Mouse (Mus musculus) forebrain, postnatal 0 days (tissue): ENCODE data around the gene Hoxa10. TPM values are rescaled to one million over a fixed set of nuclear protein-coding genes. Genes with fewer than 3 reads are reported as not detected.

Experiments used
- ATAC-seq: fragments of 200-750 bp; cut with Nextera tagmentation; 2 replicates; pipeline ENCODE4 v1.8.0; 2017; ENCODE audit warnings: mild to moderate bottlenecking, moderate library complexity
- DNase-seq: peaks from one replicate; pipeline ENCODE4 v3.0.0-alpha.2; 2015
- H3K27ac ChIP-seq: fragments of 300-500 bp; sonication (generic); 2 replicates; pipeline ENCODE4 v1.5.1; 2014; ENCODE audit warnings: low read depth, mild to moderate bottlenecking, antibody characterized with exemption, low read length, moderate library complexity, mixed read lengths
- H3K27me3 ChIP-seq: fragments of 300-500 bp; sonication (generic); 2 replicates; pipeline ENCODE4 v1.6.1; 2014; ENCODE audit warnings: mild to moderate bottlenecking, low read length, mixed read lengths; ENCODE audit not compliant: insufficient read depth
- H3K36me3 ChIP-seq: fragments of 300-500 bp; sonication (generic); 2 replicates; pipeline ENCODE4 v1.6.1; 2014; ENCODE audit warnings: mild to moderate bottlenecking, moderate library complexity; ENCODE audit not compliant: insufficient read depth
- H3K4me1 ChIP-seq: fragments of 300-500 bp; sonication (generic); 2 replicates; pipeline ENCODE4 v1.6.1; 2014; ENCODE audit warnings: antibody characterized with exemption; ENCODE audit not compliant: insufficient read depth
- H3K4me2 ChIP-seq: fragments of 300-500 bp; sonication (generic); 2 replicates; pipeline ENCODE4 v1.6.1; 2014; ENCODE audit warnings: low read depth, mild to moderate bottlenecking, moderate library complexity
- H3K4me3 ChIP-seq: fragments of 300-500 bp; sonication (generic); 2 replicates; pipeline ENCODE4 v1.5.1; 2014; ENCODE audit warnings: low read depth, low read length, mixed read lengths
- H3K9ac ChIP-seq: fragments of 300-500 bp; sonication (generic); 2 replicates; pipeline ENCODE4 v1.6.1; 2014; ENCODE audit warnings: mild to moderate bottlenecking
- H3K9me3 ChIP-seq: fragments of 300-500 bp; sonication (generic); 2 replicates; pipeline ENCODE4 v1.6.1; 2016; ENCODE audit warnings: low read length
- CTCF ChIP-seq: sonication (generic); IDR thresholded peaks from 2 replicates; pipeline ENCODE4 v1.5.1; 2016; ENCODE audit warnings: antibody characterized with exemption, control low read depth, low read depth
- WGBS: fragments of 180-500 bp; shearing (Covaris S2); extraction: QIAGEN DNeasy Blood & Tissue Kit; methylation state at CpG from one replicate; pipeline ENCODE4 v1.1.7; 2014; 5-methylcytosine and 5-hydroxymethylcytosine counted together
- polyA plus RNA-seq: library from polyadenylated mRNA; unstranded; fragments of >200 nt; fragmentation: Nextera tagmentation; extraction: Ambion mirVana; gene quantifications from 2 replicates; pipeline ENCODE4 v1.2.1, GENCODE M21; 2015
- total RNA-seq: library from RNA; depleted of rRNA; stranded (reverse); fragments of >200 nt; gene quantifications from 2 replicates; pipeline ENCODE4 v1.2.3, GENCODE M21; 2014

Gene Hoxa10
- total and polyA plus RNA-seq, 2 experiments from 2014 or later = not detected

DNA sequence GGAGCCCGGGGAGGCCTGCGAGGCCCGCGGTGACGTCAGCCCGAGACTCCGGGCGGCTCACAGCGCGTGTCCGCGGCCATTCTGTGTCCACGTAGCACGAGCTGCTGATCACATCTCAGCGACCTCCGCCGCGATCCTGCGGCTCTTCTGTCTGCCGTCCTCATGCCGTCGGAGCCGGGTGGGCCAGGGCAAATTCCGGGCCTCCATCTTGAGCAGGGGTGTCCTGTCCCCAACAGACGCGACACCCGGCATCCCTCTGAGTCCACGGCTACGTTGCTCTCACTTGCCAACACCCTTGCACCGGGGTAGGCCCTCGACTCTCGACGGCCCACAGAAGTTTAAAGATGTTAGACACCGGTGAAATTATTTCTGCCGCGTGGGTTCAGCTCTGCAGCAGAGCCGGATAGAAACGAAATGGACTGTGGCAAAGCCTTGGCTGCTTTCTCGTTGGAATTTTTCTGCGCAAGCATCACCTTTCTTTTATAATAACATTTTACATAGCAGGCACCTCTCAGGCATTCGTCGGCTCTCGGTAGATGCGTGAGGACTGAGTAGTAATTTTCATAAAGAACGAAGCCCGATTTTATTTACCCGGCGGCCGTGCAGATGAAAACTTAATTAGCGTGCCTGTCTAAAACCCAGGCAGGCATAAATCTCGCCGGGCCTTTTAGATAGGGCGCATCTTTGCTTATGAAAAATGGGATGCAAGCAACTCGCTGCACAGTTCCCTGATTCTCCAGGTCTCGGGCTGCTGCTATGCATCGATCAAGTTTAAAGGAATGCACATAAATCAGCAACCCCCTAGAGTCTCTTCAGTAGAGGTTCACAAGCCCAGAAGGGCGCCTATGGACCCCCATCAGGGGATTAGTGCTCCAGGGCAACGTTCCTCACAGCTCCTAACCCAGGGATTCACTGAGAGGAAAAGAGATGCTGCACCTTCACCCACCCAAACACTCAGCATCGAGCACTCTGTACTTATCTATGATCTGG is 13.2 kb upstream of the Hoxa10 start:
- DNase-seq = peak; percentile 78
- H3K27me3 ChIP-seq = peaks cover 90% of the 10 kb centered on the region

GRCm38 (mm10) chr6:52252775-52253376 is 12.2 kb upstream of the Hoxa10 start:
- H3K36me3 ChIP-seq = no peaks in the 10 kb centered on the region
- 1% methylated on average over 35 of the region's 35 CpGs for WGBS
- TF ChIP-seq CTCF = no peak
- no peak overlapping the region for H3K9ac ChIP-seq
- ATAC-seq = no peak
- no peak for DNase-seq
- no peaks in the 10 kb centered on the region for H3K4me1 ChIP-seq
- peaks cover 91% of the 10 kb centered on the region for H3K27me3 ChIP-seq
- no peak overlapping the region for H3K4me2 ChIP-seq
- H3K27ac ChIP-seq = no peak overlapping the region
- H3K4me3 ChIP-seq = no peak overlapping the region
- no peaks in the 10 kb centered on the region for H3K9me3 ChIP-seq

More for the DNA sequence above, 13.2 kb upstream of the Hoxa10 start:
- H3K9ac ChIP-seq = no peak overlapping the region
- TF ChIP-seq CTCF = no peak
- H3K4me2 ChIP-seq = no peak overlapping the region
- no peaks in the 10 kb centered on the region for H3K4me1 ChIP-seq
- H3K36me3 ChIP-seq = no peaks in the 10 kb centered on the region
- no peak for ATAC-seq
- H3K4me3 ChIP-seq = no peak overlapping the region
- H3K9me3 ChIP-seq = no peaks in the 10 kb centered on the region
- WGBS = 2% methylated on average over 59 of the region's 59 CpGs
- no peak overlapping the region for H3K27ac ChIP-seq

DNA sequence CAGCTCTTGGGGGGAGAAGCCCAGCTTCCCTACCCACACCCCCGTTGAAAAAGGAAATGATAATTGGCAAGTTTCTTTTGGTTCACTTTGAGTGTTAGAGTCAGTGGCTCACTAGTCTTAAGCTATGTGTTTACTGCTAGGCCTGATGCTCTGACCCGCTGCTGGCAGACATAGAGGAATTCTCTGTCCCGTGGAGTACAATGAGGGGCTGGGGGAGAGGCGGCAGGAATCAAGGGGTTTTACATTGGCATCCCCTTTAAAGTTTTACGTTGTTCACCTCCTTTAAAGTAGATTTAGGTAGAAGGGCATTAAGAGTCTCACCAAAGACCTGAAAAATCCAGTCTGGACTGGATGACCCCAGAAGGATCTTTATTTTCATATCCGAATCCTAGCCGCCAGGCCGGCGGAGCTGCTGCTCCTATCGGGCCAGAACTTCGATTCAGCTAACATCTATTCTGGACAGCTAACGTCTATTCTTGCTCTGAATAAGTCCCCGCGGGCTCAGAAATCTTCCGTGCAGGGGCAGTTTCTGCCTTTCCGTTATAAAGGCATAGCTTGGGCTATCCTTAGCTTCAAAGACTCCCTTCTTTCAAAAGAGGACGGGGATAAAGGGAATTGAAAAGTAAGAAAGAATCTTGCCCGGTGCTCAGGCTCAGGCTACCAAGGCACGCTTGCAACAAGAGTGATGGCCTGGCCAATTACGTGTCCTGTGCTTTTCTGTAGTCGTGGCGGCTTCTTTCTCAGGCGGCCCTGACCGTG is 11.5 kb upstream of the Hoxa10 start:
- ATAC-seq = no peak
- peaks cover 92% of the 10 kb centered on the region for H3K27me3 ChIP-seq
- H3K4me3 ChIP-seq = no peak overlapping the region
- WGBS = 2% methylated on average over 24 of the region's 24 CpGs
- no peak for DNase-seq
- no peak overlapping the region for H3K9ac ChIP-seq
- no peaks in the 10 kb centered on the region for H3K36me3 ChIP-seq
- TF ChIP-seq CTCF = no peak
- no peak overlapping the region for H3K4me2 ChIP-seq
- no peak overlapping the region for H3K27ac ChIP-seq
- H3K4me1 ChIP-seq = no peaks in the 10 kb centered on the region
- no peaks in the 10 kb centered on the region for H3K9me3 ChIP-seq

GRCm38 (mm10) chr6:52251177-52251879 is 10.7 kb upstream of the Hoxa10 start:
- ATAC-seq (no peak), DNase-seq (no peak)
- no peak overlapping the region for H3K4me3 ChIP-seq
- H3K4me2 ChIP-seq = no peak overlapping the region
- H3K9ac ChIP-seq = no peak overlapping the region
- no peaks in the 10 kb centered on the region for H3K36me3 ChIP-seq
- TF ChIP-seq CTCF = no peak
- no peak overlapping the region for H3K27ac ChIP-seq
- H3K9me3 ChIP-seq = no peaks in the 10 kb centered on the region
- WGBS = 13% methylated on average over 7 of the region's 7 CpGs
- H3K27me3 ChIP-seq = peaks cover 93% of the 10 kb centered on the region
- H3K4me1 ChIP-seq = no peaks in the 10 kb centered on the region

DNA sequence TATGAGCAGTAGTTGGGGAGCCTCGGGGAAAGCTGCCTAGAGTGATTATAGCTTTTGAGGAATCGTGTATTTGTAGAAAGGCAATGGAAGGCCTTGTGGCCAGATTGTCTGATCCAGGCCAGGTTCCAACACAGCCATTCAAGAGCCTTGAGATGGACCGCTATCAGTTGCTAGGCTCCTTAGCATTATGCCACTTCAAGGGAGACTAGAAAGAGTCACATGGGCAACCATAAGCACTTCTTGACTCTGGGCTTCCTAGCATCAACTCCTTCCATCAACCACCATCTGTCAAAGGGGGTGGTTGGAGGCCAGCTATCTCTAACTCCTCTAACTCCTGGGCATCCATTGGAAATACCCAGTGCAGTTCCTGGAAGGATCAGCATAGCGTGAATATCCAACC is 9.2 kb upstream of the Hoxa10 start:
- ATAC-seq (no peak), DNase-seq (no peak)
- H3K27ac ChIP-seq = no peak overlapping the region
- no peak overlapping the region for H3K9ac ChIP-seq
- no peak overlapping the region for H3K4me3 ChIP-seq
- no peaks in the 10 kb centered on the region for H3K9me3 ChIP-seq
- TF ChIP-seq CTCF = no peak
- no peak overlapping the region for H3K4me2 ChIP-seq
- no peaks in the 10 kb centered on the region for H3K4me1 ChIP-seq
- WGBS = 2% methylated on average over 4 of the region's 4 CpGs
- H3K27me3 ChIP-seq = peaks cover 93% of the 10 kb centered on the region
- H3K36me3 ChIP-seq = no peaks in the 10 kb centered on the region

GRCm38 (mm10) chr6:52249415-52249738 is 8.7 kb upstream of the Hoxa10 start:
- no peak overlapping the region for H3K4me2 ChIP-seq
- no peaks in the 10 kb centered on the region for H3K36me3 ChIP-seq
- DNase-seq (no peak), ATAC-seq (no peak)
- H3K27ac ChIP-seq = no peak overlapping the region
- no peaks in the 10 kb centered on the region for H3K9me3 ChIP-seq
- H3K4me3 ChIP-seq = no peak overlapping the region
- no peak for TF ChIP-seq CTCF
- H3K27me3 ChIP-seq = peaks cover 94% of the 10 kb centered on the region
- 2% methylated on average over 16 of the region's 16 CpGs for WGBS
- no peak overlapping the region for H3K9ac ChIP-seq
- H3K4me1 ChIP-seq = no peaks in the 10 kb centered on the region
